Mouse (Mus musculus): Measurements from ENCODE around the gene Camk1d. TPM values are rescaled to one million over a fixed set of nuclear protein-coding genes. Genes with fewer than 3 reads are reported as not detected.

The Camk1d gene
- polyA plus RNA-seq (2014; fragmentation: Illumina TruSeq; extraction: RNeasy Lipid Tissue Mini Kit (QIAGEN cat#74804); ENCODE audit: low read depth, low replicate concordance) = 2.5 TPM

GRCm38 (mm10) chr2:5714211-5715053, at the start of gene Camk1d:
Gene Camk1d (minus strand): TSS chr2:5714515.

Other genes starting within 250 kb of the Camk1d start
- 33.4 TPM for gene Nudt5, start 130.5 kb upstream of the Camk1d start, polyA plus RNA-seq (2014; fragmentation: Illumina TruSeq; extraction: RNeasy Lipid Tissue Mini Kit (QIAGEN cat#74804); ENCODE audit: low read depth, low replicate concordance)
- 162 TPM for gene Cdc123, start 130.6 kb upstream of the Camk1d start, polyA plus RNA-seq (2014; fragmentation: Illumina TruSeq; extraction: RNeasy Lipid Tissue Mini Kit (QIAGEN cat#74804); ENCODE audit: low read depth, low replicate concordance)
- gene Gm13199, start 148.4 kb upstream of the Camk1d start, polyA plus RNA-seq (2014; fragmentation: Illumina TruSeq; extraction: RNeasy Lipid Tissue Mini Kit (QIAGEN cat#74804); ENCODE audit: low read depth, low replicate concordance) = 1.7 TPM
- gene Sec61a2, start 180.9 kb upstream of the Camk1d start, polyA plus RNA-seq (2014; fragmentation: Illumina TruSeq; extraction: RNeasy Lipid Tissue Mini Kit (QIAGEN cat#74804); ENCODE audit: low read depth, low replicate concordance) = 53.0 TPM
- gene Dhtkd1, start 228.3 kb upstream of the Camk1d start, polyA plus RNA-seq (2014; fragmentation: Illumina TruSeq; extraction: RNeasy Lipid Tissue Mini Kit (QIAGEN cat#74804); ENCODE audit: low read depth, low replicate concordance) = 11.1 TPM
- 23.3 TPM for gene Upf2, start 237.0 kb upstream of the Camk1d start, polyA plus RNA-seq (2014; fragmentation: Illumina TruSeq; extraction: RNeasy Lipid Tissue Mini Kit (QIAGEN cat#74804); ENCODE audit: low read depth, low replicate concordance)

All from adipose tissue, adult 10 weeks (tissue).